Mouse (Mus musculus) forebrain, embryonic 10.5 days (tissue): Measurements from ENCODE around the gene Ptpn13. TPM values are rescaled to one million over a fixed set of nuclear protein-coding genes. Genes with fewer than 3 reads are reported as not detected.

Experiments used
- DNase-seq: peaks from one replicate; pipeline ENCODE4 v3.0.0-alpha.2; 2017; ENCODE audit warnings: low spot score; ENCODE audit errors: extremely low spot score
- H3K27ac ChIP-seq: fragments of 300-500 bp; sonication (generic); 2 replicates; pipeline ENCODE4 v1.5.1; 2016; ENCODE audit warnings: mild to moderate bottlenecking
- H3K27me3 ChIP-seq: fragments of 300-500 bp; sonication (generic); 2 replicates; pipeline ENCODE4 v1.6.1; 2016; ENCODE audit warnings: mild to moderate bottlenecking; ENCODE audit not compliant: poor library complexity, severe bottlenecking
- H3K36me3 ChIP-seq: fragments of 300-500 bp; sonication (generic); replicated peaks from 2 replicates; pipeline ENCODE4 v1.6.1; 2016; ENCODE audit warnings: mild to moderate bottlenecking, moderate library complexity
- H3K4me1 ChIP-seq: fragments of 300-500 bp; sonication (generic); 2 replicates; pipeline ENCODE4 v1.6.1; 2016
- H3K4me3 ChIP-seq: fragments of 300-500 bp; sonication (generic); 2 replicates; pipeline ENCODE4 v1.5.1; 2016; ENCODE audit warnings: mild to moderate bottlenecking, moderate library complexity
- H3K9me3 ChIP-seq: fragments of 300-500 bp; sonication (generic); 2 replicates; pipeline ENCODE4 v1.6.1; 2016; ENCODE audit warnings: mild to moderate bottlenecking, moderate library complexity
- WGBS: fragments of 180-500 bp; shearing (Covaris S2); methylation state at CpG from one replicate; pipeline ENCODE4 v1.1.7; 2016; 5-methylcytosine and 5-hydroxymethylcytosine counted together
- polyA plus RNA-seq: library from polyadenylated mRNA; unstranded; fragments of >200 nt; fragmentation: Nextera tagmentation; extraction: Ambion mirVana; gene quantifications from 2 replicates; pipeline ENCODE4 v1.2.1, GENCODE M21; 2016

Ptpn13 gene
- polyA plus RNA-seq, 1 experiment from 2014 or later: 19.7 TPM

DNA sequence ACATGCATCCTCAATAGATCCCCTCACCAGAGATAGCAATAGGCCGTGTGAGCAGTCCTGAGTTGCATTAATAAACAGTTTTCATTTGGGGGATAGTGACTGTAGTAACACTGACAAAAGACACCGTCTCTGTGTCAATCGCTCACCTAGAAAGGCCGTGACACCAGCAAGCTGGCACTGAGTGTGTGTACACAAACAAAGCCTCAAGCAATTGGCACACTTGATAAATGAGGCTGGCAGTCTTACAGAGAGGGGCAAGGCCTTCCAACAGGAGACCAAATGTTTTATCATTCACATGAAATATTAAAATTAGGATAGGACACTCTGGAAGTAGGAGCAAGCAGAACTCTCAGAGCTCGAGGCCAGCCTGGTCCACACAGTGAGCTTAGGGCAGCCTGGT, 197.3 kb downstream of the Ptpn13 start:
- Histone ChIP-seq H3K36me3 (no peaks in the 10 kb centered on the region), H3K4me3 (no peak overlapping the region), H3K27ac (no peak overlapping the region), H3K9me3 (no peaks in the 10 kb centered on the region), H3K27me3 (no peaks in the 10 kb centered on the region), H3K4me1 (peaks cover 7% of the 10 kb centered on the region)
- 91% methylated on average over 5 of the region's 5 CpGs for WGBS
- DNase-seq: no peak

DNA sequence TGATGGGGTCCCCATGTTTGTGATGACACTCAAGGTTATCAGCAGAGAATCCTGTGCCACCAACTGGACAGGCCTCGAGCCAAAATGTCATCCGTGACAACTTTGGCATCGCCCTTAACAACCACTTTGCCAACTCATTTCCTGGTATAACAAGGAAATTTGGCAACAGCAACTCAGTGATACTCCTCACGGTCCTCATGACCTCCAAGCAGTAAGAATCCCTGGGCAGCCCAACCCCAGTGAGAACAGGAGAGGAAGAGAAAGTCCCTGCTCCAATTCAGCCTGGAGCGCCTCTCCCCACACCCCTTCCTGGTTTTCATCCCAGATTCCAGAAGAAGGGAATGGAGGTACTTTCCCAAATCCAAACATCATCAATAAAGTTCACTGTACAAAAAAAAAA, 199.8 kb downstream of the Ptpn13 start:
- Histone ChIP-seq H3K27me3 (no peaks in the 10 kb centered on the region), H3K4me3 (no peak overlapping the region), H3K9me3 (no peaks in the 10 kb centered on the region), H3K36me3 (no peaks in the 10 kb centered on the region), H3K27ac (no peak overlapping the region), H3K4me1 (peaks cover 5% of the 10 kb centered on the region; the same call in 1 of the 2 replicates)
- DNase-seq: no peak
- 93% methylated on average over 5 of the region's 5 CpGs for WGBS

DNA sequence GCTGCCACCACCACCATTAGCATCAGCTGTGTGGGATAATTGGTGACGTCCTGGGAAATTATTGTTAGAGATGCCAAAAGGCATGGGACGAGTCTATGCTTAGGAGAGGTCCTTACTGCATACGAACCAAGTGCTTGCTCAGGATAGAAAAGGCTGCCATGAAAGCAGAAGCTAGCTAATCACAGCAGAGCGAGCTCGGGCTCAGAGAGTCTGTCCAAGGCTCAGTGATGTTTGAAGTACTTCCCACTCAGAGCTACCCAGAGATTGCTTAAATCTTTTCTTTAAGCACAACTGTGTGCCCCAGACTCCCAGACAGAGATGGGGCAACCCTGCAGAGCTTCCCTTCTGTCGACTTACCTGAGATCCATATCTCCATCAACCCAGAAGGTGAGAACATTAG, 203.5 kb downstream of the Ptpn13 start:
- H3K4me3 ChIP-seq: no peak overlapping the region
- H3K9me3 ChIP-seq: no peaks in the 10 kb centered on the region
- DNase-seq: no peak
- 85% methylated on average over 6 of the region's 6 CpGs for WGBS
- no peak overlapping the region for H3K27ac ChIP-seq
- H3K36me3 ChIP-seq: no peaks in the 10 kb centered on the region
- no peaks in the 10 kb centered on the region for H3K27me3 ChIP-seq
- H3K4me1 ChIP-seq: peaks cover under 1% of the 10 kb centered on the region; the same call in 1 of the 2 replicates

DNA sequence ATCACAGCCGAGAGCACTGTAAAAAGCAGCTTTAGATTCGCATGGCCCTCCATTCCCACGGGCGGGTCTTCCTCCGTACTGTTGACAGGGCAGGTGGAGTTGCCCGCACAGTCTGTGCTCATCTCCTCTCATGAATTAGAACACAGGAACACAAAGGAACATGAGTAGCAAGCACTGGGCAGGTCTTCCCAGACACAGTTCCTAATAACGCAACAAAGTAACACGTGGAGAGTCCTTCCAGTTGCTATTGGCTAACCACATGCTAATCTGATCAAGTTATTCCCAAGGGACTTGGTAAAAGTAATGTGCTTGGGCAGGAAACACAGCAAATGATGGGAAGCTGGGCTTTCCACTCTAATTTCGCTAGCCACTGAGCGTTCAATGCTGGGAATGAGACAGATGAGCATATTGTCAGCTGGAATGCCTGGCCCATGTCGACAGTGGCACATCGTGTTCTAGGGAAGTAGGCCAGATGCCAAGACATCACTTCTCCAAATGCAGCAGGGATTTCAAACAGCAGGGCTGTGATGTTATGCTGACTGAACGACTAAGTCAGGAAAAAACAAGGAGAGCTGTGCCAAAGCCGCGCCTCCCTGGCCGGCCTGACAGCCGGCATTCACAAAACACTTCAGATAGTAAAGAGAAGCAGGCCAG, 204.2 kb downstream of the Ptpn13 start, which contains the start of gene Slc10a6:
Gene Slc10a6 (minus strand): TSS at position 293 of the 654 bp plus-strand sequence.
- H3K4me1 ChIP-seq: no peaks in the 10 kb centered on the region
- no peak for DNase-seq
- 85% methylated on average over 17 of the region's 17 CpGs for WGBS

DNA sequence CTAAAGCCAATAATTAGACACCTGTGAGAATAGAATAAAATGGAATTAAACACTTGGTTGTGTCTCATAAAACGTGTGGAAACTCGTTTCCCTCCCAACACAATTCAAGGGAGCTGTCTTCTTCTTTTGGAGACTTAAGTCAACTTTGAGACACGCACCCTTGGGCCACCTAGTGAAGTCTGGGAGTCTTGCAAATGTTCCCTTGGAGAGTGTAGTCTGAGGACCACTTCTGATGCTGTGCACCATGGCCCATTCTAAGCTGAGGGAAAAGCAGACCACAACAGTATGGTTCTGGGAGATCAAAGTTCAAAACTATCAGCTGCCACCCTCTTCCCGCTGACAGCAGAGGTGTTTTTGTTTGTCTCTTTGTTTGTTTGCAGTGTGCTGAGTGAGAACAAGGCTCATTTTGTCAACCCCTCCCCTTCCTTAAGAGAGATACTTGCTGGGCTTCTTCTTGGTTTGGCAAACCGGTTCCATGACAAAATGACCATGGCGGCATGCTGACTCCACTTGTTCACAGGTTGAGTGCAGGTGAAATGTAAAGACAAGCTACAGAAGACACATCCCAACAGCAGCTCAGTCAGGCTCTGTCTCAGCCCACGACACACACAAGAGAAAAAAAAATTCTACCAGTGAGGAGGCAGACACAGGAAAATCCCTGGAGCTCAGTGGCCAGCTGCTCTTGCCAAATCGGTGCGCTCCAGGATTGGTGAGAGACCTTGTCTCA, 205.0 kb downstream of the Ptpn13 start:
- DNase-seq: no peak
- no peak overlapping the region for H3K27ac ChIP-seq
- 86% methylated on average over 9 of the region's 9 CpGs for WGBS
- H3K9me3 ChIP-seq: no peaks in the 10 kb centered on the region
- no peak overlapping the region for H3K4me3 ChIP-seq
- no peaks in the 10 kb centered on the region for H3K36me3 ChIP-seq
- no peaks in the 10 kb centered on the region for H3K4me1 ChIP-seq
- H3K27me3 ChIP-seq: no peaks in the 10 kb centered on the region

More for the DNA sequence above, 204.2 kb downstream of the Ptpn13 start, which contains the start of gene Slc10a6:
- Histone ChIP-seq H3K27ac (no peak within 1 kb of the TSS), H3K36me3 (no peaks in the 10 kb centered on the region), H3K27me3 (no peaks in the 10 kb centered on the region), H3K9me3 (no peaks in the 10 kb centered on the region), H3K4me3 (no peak within 1 kb of the TSS)

DNA sequence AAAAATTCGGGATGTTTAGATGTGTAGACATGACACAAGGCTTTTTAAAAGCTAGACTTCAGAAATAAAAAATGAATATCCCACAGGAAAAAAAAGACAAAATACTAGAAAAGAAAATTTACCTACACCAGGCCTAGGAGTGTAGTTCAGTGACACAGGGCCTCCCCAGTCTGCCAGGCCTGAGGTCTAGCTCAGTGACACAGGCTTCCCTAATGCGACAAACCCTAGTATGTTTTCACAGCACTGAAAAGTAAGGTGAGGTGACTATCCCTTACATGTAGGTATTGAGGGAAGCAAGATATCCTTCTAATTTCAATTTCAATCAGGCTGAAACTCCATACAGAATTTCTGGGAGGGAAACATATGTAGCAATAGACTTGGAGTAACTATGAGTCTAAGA, 212.2 kb downstream of the Ptpn13 start:
- H3K27me3 ChIP-seq: no peaks in the 10 kb centered on the region
- H3K27ac ChIP-seq: no peak overlapping the region
- WGBS: 87% methylated on average over 2 of the region's 2 CpGs
- no peaks in the 10 kb centered on the region for H3K9me3 ChIP-seq
- H3K4me3 ChIP-seq: no peak overlapping the region
- H3K36me3 ChIP-seq: no peaks in the 10 kb centered on the region
- DNase-seq: no peak
- H3K4me1 ChIP-seq: no peaks in the 10 kb centered on the region

DNA sequence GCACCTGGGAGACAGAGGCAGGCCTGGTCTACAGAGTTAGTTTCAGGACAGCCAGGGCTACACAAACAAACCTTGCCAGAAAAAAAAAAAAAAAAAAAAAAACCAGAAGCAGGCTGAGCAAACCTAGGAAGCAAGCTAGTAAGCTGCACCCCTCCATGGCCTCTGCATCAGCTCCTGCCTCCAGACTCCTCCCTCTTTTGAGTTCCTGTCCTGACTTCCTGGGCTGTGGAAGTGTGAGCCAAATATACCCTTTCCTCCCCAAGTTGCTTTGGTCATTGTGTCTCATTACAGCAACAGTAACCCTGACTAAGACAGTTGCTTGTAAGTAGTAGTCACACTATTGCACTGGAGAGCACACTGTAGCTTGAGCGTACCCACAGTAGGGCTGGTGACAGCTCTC, 219.2 kb downstream of the Ptpn13 start:
- peaks cover 6% of the 10 kb centered on the region; the same call in 1 of the 2 replicates for H3K4me1 ChIP-seq
- no peak overlapping the region for H3K27ac ChIP-seq
- no peak for DNase-seq
- WGBS: 97% methylated on average over 1 of the region's 1 CpGs
- H3K4me3 ChIP-seq: no peak overlapping the region
- no peaks in the 10 kb centered on the region for H3K27me3 ChIP-seq
- H3K9me3 ChIP-seq: no peaks in the 10 kb centered on the region
- H3K36me3 ChIP-seq: no peaks in the 10 kb centered on the region

DNA sequence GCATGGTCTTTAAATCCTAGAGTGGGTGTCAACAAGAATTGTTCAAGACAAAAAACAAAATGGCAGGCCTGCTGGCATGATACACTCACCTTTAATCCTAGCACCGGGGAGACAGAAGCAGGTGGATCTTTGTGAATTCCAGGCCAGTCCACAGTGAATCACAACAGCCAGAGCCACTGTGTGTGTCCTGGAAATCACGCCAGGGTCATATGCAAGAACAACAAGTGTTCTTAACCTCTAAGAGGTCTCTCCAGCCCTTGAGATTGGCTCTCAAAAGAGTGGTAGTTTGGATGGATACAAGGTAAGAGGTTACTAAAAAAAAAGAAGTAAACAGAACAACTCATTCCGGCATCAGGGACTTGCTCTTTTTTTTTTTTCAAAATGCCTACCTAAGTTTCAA, 222.3 kb downstream of the Ptpn13 start:
- H3K4me3 ChIP-seq: no peak overlapping the region
- no peaks in the 10 kb centered on the region for H3K27me3 ChIP-seq
- WGBS: 88% methylated on average over 3 of the region's 3 CpGs
- no peaks in the 10 kb centered on the region for H3K9me3 ChIP-seq
- no peak for DNase-seq
- H3K4me1 ChIP-seq: peaks cover 6% of the 10 kb centered on the region; the same call in 1 of the 2 replicates
- H3K27ac ChIP-seq: no peak overlapping the region
- no peaks in the 10 kb centered on the region for H3K36me3 ChIP-seq

Other genes starting within 250 kb of the Ptpn13 start
- gene Mapk10, start 213.9 kb upstream of the Ptpn13 start, polyA plus RNA-seq: 7.7 TPM in 2 replicates
- gene Slc10a6, start 204.2 kb downstream of the Ptpn13 start, polyA plus RNA-seq: not detected in 2 replicates
- gene 1700016H13Rik, start 230.8 kb downstream of the Ptpn13 start, polyA plus RNA-seq: 0.14 and 0.24 TPM in 2 replicates